Mouse (Mus musculus) c-Kit-positive CD71-negative TER-119-negative erythroid progenitor cells, embryonic 14.5 days (primary cell): ENCODE results near the gene Prss21.
"Not testable (repeated sequence)": the region's sequence is repeated elsewhere in the genome, so short reads cannot be mapped to it uniquely, and the experiment has no call there.

ENCODE experiments used
- DNase-seq: peaks from one replicate; pipeline ENCODE4 v3.0.0-alpha.2; 2013; ENCODE audit warnings: low read depth

Gene Prss21

DNA sequence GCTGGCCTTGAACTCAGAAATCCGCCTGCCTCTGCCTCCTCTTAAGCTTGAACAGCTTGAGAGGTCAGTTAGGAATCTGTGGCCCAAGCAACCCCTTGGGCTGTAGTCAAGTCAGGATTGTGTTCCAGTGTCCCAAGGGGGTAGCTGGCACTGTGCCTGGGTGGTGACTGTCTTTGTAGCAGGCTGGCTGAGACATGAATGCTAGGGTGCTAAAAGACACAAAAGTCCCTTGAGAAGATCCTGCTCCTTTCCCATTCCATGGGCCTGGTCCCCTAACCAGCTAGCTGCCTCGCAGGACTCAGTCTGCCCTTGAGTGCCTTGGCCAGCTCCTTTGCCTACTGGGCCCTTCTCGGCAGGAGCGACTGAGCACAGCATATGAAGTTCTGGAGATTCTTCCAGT is 4.9 kb upstream of the Prss21 start:
- DNase-seq, result no peak

DNA sequence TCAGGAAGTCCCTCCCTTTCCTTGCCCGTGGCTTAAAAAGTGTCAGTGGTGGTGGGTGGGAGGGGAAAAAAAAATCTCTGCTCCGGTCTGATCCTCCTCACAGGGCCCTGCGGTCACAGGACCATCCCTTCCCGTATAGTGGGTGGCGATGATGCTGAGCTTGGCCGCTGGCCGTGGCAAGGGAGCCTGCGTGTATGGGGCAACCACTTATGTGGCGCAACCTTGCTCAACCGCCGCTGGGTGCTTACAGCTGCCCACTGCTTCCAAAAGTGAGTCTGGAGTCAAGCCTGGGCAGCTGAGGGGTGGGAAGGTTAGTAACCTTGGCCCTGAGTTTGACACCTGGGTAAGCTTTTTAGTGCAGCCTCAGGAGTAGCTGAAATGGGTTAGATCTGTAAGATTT is 657 bp downstream of the Prss21 start:
- no peak for DNase-seq

DNA sequence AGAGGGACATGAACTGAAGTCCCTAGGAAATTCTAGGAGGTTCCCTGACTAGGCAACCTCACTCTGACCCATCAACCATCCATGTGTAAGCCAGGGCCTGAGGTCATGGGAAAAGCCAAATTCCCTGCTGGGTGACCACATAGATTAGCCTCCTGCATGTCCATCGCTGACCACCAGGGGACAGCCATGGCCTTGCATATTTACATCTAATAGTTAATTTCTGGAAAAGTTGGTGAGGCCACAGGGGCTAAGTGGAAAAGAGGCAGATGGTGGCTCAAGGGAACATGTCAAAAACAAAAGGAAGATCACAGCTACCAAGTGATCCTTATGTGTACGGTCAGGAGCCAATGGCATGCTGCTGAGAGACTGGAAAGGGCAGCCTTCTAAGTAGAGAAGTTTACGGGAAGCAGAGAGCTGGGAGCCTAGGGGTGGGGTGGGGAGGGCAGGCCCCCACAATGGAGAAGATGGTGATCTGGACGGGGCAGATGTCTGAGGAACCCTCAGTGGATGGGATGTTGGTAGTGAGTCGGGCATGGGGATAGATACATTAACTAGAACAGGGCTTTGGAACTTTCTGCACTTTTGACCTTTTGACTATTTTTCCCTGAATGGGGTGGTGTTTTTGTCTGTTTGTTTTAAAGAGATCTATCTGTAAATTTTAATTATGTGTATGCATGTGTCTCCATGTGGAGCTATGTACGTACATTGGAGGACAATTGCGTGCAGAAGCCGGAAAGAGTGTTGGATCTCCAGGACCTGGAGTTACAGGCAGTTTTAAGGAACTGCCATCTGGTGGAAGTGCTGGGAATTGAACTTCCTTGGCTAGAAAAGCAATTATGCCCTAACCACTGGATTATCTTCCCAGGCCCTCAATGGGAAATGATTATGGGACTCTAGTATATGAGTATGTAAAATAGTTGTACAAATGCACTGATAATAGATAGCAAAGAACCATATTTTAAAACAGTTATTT is 6.3 kb downstream of the Prss21 start:
- DNase-seq, result no peak

DNA sequence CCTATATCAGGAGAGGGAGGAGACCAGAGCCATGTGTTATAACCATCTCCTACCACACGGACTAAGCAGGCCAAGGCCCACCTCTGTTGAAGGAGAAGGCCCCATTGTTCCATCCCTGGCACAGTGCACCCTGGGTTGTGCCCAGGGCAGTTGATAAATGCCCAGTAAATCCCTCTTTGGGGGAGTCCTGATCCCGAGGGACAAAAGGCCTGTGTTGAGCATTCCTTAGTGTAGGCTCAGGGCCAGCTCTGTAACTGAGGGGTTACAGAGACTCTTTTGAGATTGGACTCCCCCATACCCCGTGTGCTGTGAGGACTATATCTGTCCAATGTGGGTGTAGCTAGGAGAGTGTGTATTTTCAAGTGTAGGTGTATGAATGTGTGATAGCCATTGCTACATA is 8.9 kb downstream of the Prss21 start:
- DNase-seq, result no peak

DNA sequence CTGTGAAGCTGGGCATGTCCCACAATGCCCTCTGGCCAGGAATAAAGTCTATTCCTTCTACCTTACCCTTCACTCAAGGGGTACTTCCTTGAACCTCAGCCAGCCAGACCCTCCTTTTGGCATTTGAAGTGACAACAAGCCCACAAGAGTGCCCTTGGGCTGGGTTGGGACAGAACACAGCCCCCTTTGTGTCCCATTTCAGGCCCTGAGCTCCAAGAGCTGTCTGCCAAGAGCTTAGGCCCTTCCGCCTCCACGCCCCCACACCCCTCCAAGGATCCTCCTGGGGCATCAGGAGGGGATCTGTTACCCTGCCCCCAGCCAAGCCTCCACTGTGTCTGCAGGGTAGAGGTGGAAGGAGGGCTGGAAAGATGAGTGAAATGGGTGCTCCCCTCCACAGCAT is 9.3 kb downstream of the Prss21 start:
- no peak for DNase-seq

DNA sequence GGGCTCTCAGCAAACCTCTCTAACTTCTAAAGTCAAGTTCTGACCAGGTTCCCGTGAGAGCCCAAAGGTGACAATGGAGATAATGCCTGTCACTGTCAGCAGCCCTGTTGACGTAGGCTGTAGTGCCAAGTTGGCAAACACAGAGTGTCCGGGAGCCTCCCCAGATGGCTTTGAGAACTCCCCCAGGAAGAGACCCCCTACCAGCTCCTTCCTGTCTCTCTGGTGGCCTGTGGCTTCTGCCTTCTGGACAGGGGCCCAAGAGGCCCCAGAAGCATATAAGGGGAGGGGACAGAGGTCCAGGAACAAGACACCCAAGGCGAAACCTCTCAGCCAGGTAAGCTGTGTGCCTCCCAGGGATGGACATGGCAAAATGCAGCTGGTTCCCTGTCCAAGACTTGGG is 12.7 kb downstream of the Prss21 start, which contains the start of the genes Dcpp1 and Dcpp2:
Gene Dcpp1 (plus strand): TSS at position 301 of the 400 bp plus-strand sequence.
Gene Dcpp2 (plus strand): TSS at position 305 of the 400 bp plus-strand sequence.
- not testable (repeated sequence) for DNase-seq

DNA sequence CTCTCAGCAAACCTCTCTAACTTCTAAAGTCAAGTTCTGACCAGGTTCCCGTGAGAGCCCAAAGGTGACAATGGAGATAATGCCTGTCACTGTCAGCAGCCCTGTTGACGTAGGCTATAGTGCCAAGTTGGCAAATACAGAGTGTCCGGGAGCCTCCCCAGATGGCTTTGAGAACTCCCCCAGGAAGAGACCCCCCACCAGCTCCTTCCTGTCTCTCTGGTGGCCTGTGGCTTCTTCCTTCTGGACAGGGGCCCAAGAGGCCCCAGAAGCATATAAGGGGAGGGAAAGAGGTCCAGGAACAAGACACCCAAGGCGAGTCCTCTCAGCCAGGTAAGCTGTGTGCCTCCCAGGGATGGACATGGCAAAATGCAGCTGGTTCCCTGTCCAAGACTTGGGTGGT is 49.3 kb downstream of the Prss21 start, which contains the start of gene Dcpp3:
Gene Dcpp3 (plus strand): TSS at position 301 of the 400 bp plus-strand sequence.
- DNase-seq, result not testable (repeated sequence)
